Mouse (Mus musculus) kidney, embryonic 14.5 days (tissue): ENCODE measurements at regions not wholly inside any gene's neighbourhood (a gene's known extent, or its start where the extent isn't known, plus 50 kb on each side); places are given as distances from the start of the nearest gene placed in this dataset.

ENCODE experiments used
- ATAC-seq: fragments of 200-750 bp; cut with Nextera tagmentation; 2 replicates; pipeline ENCODE4 v1.8.0; 2017; ENCODE audit warnings: moderate number of reproducible peaks, mild to moderate bottlenecking, moderate TSS enrichment, moderate library complexity; ENCODE audit not compliant: low FRiP score, low TSS enrichment
- H3K27ac ChIP-seq: fragments of 300-500 bp; sonication (generic); 2 replicates; pipeline ENCODE4 v1.5.1; 2014; ENCODE audit warnings: low read depth, mild to moderate bottlenecking, low read length, moderate library complexity, mixed read lengths
- H3K27me3 ChIP-seq: fragments of 300-500 bp; sonication (generic); 2 replicates; pipeline ENCODE4 v1.6.1; 2014; ENCODE audit warnings: mild to moderate bottlenecking, low read length; ENCODE audit not compliant: control insufficient read depth, insufficient read depth
- H3K36me3 ChIP-seq: fragments of 300-500 bp; sonication (generic); 2 replicates; pipeline ENCODE4 v1.6.1; 2014; ENCODE audit warnings: low read length, mixed read lengths; ENCODE audit not compliant: control insufficient read depth, insufficient read depth
- H3K4me1 ChIP-seq: fragments of 300-500 bp; sonication (generic); 2 replicates; pipeline ENCODE4 v1.6.1; 2014; ENCODE audit warnings: low read length, mixed read lengths; ENCODE audit not compliant: control insufficient read depth, insufficient read depth
- H3K4me2 ChIP-seq: fragments of 300-500 bp; sonication (generic); replicated peaks from 2 replicates; pipeline ENCODE4 v1.6.1; 2014; ENCODE audit warnings: low read depth, mild to moderate bottlenecking, low read length
- H3K4me3 ChIP-seq: fragments of 300-500 bp; sonication (generic); 2 replicates; pipeline ENCODE4 v1.5.1; 2014; ENCODE audit warnings: mild to moderate bottlenecking, low read length
- H3K9ac ChIP-seq: fragments of 300-500 bp; sonication (generic); 2 replicates; pipeline ENCODE4 v1.6.1; 2014; ENCODE audit warnings: low read depth, mild to moderate bottlenecking, low read length, moderate library complexity
- H3K9me3 ChIP-seq: fragments of 300-500 bp; sonication (generic); 2 replicates; pipeline ENCODE4 v1.6.1; 2016; ENCODE audit warnings: low read length; ENCODE audit not compliant: control insufficient read depth
- WGBS: fragments of 180-500 bp; shearing (Covaris S2); extraction: QIAGEN DNeasy Blood & Tissue Kit; methylation state at CpG from one replicate; pipeline ENCODE4 v1.1.7; 2014; 5-methylcytosine and 5-hydroxymethylcytosine counted together

DNA sequence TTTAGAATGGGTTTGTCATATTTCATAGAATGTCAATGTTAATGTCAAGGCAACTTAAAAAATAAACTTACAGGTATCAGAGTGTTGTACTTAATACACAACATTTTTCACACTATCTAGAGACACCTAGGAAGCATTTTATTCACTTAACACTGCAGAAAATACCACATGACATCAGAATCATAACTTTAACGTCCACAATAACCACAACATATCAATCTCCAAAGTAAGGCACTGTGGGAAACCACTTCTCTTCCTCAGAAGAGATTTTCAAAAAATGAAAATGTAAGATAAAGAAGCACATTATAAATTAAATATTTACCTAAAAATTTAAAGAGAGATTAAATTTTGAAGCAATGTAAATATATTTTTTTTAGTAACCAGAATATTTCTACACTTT is 599.3 kb downstream of the Dach1 start:
- no peaks in the 10 kb centered on the region for H3K27me3 ChIP-seq
- 94% methylated on average over 1 of the region's 1 CpGs for WGBS
- no peak overlapping the region for H3K9ac ChIP-seq
- H3K27ac ChIP-seq = no peak overlapping the region
- no peak overlapping the region for H3K4me2 ChIP-seq
- no peaks in the 10 kb centered on the region for H3K9me3 ChIP-seq
- no peaks in the 10 kb centered on the region for H3K4me1 ChIP-seq
- no peak for ATAC-seq
- H3K36me3 ChIP-seq = no peaks in the 10 kb centered on the region
- H3K4me3 ChIP-seq = no peak overlapping the region

GRCm38 (mm10) chr14:97560121-97560907 is 609.3 kb downstream of the Dach1 start:
- Histone ChIP-seq H3K36me3 (no peaks in the 10 kb centered on the region), H3K4me3 (no peak overlapping the region), H3K9me3 (no peaks in the 10 kb centered on the region), H3K4me2 (no peak overlapping the region; the same call in 1 of the 2 replicates), H3K27me3 (no peaks in the 10 kb centered on the region), H3K4me1 (no peaks in the 10 kb centered on the region), H3K27ac (no peak overlapping the region), H3K9ac (no peak overlapping the region)
- no peak for ATAC-seq
- 39% methylated on average over 7 of the region's 7 CpGs for whole genome bisulfite sequencing

DNA sequence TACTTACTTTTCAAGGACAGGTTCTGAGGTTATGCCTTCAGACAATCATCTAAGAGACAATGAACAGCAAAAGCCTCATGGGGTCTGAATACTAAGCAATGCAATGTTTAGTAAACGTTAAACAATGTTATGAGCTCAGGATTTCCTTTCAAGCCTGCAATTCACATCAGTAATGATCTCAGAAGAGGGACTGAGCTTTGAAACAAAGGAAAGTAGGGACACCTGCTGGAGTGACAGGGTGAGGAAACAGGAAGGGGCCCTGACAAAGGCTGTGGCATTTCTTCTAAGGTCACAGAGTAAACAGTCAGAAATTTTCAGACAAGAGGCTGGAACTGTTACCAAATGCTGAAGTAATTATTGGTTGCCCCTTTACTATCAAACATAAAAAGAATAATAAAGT is 610.0 kb downstream of the Dach1 start:
- H3K4me2 ChIP-seq = no peak overlapping the region
- no peaks in the 10 kb centered on the region for H3K9me3 ChIP-seq
- no peaks in the 10 kb centered on the region for H3K4me1 ChIP-seq
- 4% methylated on average over 1 of the region's 1 CpGs for WGBS
- H3K27me3 ChIP-seq = 0 out of 2 replicates have a peak, but pooled peaks cover 2% of the 10 kb centered on the region
- ATAC-seq = no peak
- no peak overlapping the region for H3K9ac ChIP-seq
- H3K36me3 ChIP-seq = no peaks in the 10 kb centered on the region
- H3K27ac ChIP-seq = no peak overlapping the region
- no peak overlapping the region for H3K4me3 ChIP-seq

DNA sequence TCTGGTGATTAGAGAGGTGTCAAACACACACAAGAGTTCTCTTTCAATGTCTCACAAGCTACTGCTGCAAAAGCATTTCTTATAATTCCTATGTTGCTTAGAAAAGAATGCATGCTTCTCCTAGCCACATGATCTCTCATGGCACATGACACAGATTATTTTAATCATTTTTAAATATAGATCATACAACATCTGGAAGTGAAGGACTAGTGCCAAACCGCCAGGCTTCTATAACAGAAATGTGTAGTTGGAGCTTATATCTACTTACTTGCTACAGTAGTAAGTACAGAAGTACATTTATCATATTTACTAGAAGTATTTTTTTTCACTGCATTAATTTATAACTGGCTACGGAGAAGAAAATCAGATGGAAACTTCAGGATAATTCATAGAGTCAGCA is 611.3 kb downstream of the Dach1 start:
- H3K27me3 ChIP-seq = 0 out of 2 replicates have a peak, but pooled peaks cover 2% of the 10 kb centered on the region
- ATAC-seq = no peak
- no peak overlapping the region for H3K4me3 ChIP-seq
- no peak overlapping the region for H3K27ac ChIP-seq
- no peaks in the 10 kb centered on the region for H3K4me1 ChIP-seq
- H3K4me2 ChIP-seq = no peak overlapping the region
- H3K9me3 ChIP-seq = no peaks in the 10 kb centered on the region
- 87% methylated on average over 2 of the region's 2 CpGs for WGBS
- no peak overlapping the region for H3K9ac ChIP-seq
- no peaks in the 10 kb centered on the region for H3K36me3 ChIP-seq

- Histone ChIP-seq H3K9me3 (no peaks in the 10 kb centered on the region), H3K27ac (no peak overlapping the region)
- 71% methylated on average over 1 of the region's 1 CpGs for WGBS
Observed at GRCm38 (mm10) chr14:97557888-97558287, 611.7 kb downstream of the Dach1 start.

GRCm38 (mm10) chr14:97546276-97546675 is 623.3 kb downstream of the Dach1 start:
- no peaks in the 10 kb centered on the region for H3K36me3 ChIP-seq
- H3K27ac ChIP-seq = no peak overlapping the region
- 89% methylated on average over 4 of the region's 4 CpGs for WGBS
- no peak for ATAC-seq
- no peak overlapping the region for H3K4me3 ChIP-seq
- H3K9ac ChIP-seq = no peak overlapping the region
- no peaks in the 10 kb centered on the region for H3K27me3 ChIP-seq
- H3K4me1 ChIP-seq = no peaks in the 10 kb centered on the region
- no peaks in the 10 kb centered on the region for H3K9me3 ChIP-seq
- no peak overlapping the region for H3K4me2 ChIP-seq

More at GRCm38 (mm10) chr14:97557888-97558287, 611.7 kb downstream of the Dach1 start:
- Histone ChIP-seq H3K27me3 (0 out of 2 replicates have a peak, but pooled peaks cover 2% of the 10 kb centered on the region), H3K36me3 (no peaks in the 10 kb centered on the region), H3K4me1 (no peaks in the 10 kb centered on the region), H3K4me2 (no peak overlapping the region), H3K9ac (no peak overlapping the region), H3K4me3 (no peak overlapping the region)
- no peak for ATAC-seq

- Histone ChIP-seq H3K4me3 (no peak overlapping the region), H3K4me2 (no peak overlapping the region), H3K4me1 (no peaks in the 10 kb centered on the region), H3K36me3 (no peaks in the 10 kb centered on the region), H3K9me3 (no peaks in the 10 kb centered on the region), H3K27ac (no peak overlapping the region), H3K9ac (no peak overlapping the region), H3K27me3 (no peaks in the 10 kb centered on the region)
- 64% methylated on average over 6 of the region's 6 CpGs for WGBS
- ATAC-seq = peak; percentile 88
Observed at GRCm38 (mm10) chr14:97544307-97544706, 625.3 kb downstream of the Dach1 start.

DNA sequence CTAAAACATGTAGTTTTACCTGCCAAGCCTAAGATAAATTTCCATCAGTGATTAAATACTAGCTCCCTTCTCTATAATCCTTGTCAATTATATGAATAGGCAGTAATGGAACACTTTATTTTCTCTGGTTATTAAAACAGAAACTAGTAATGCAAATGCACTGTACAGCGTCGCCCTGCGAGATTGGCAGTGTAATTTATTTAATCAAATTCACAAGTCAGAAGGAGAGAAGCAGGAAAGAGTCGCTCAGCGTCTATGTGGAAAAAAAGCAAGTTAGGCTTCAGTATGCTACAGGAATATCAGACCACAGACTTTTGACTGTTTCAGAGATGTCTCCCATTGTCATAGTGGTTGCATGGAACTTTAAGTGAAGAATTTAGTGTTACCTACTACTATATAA is 632.6 kb downstream of the Dach1 start:
- H3K4me1 ChIP-seq = no peaks in the 10 kb centered on the region
- H3K4me2 ChIP-seq = no peak overlapping the region
- H3K9me3 ChIP-seq = no peaks in the 10 kb centered on the region
- 90% methylated on average over 5 of the region's 5 CpGs for WGBS
- H3K9ac ChIP-seq = no peak overlapping the region
- H3K27ac ChIP-seq = no peak overlapping the region
- no peak for ATAC-seq
- H3K36me3 ChIP-seq = no peaks in the 10 kb centered on the region
- H3K4me3 ChIP-seq = no peak overlapping the region
- H3K27me3 ChIP-seq = no peaks in the 10 kb centered on the region

DNA sequence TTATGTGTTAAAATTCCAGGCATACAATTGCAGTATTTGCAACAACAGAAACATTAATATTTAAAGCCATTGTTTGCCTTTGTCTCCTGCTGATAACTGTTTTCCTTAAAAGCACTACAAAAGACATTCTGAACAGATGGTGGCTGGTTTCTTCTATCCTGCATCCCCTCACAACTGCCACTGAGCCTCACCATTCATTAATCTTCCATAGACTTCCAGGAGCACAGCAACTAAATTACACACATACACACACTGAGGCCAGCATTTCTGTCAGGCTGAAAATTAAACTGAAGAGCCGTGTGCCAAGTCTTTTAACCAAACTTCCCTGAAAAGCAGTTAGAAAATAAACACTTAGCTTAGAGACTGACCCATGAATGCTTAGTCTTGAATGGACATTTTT is 658.2 kb downstream of the Dach1 start:
- no peak overlapping the region for H3K9ac ChIP-seq
- no peaks in the 10 kb centered on the region for H3K27me3 ChIP-seq
- H3K4me2 ChIP-seq = no peak overlapping the region
- no peak overlapping the region for H3K27ac ChIP-seq
- no peak overlapping the region for H3K4me3 ChIP-seq
- H3K36me3 ChIP-seq = no peaks in the 10 kb centered on the region
- 33% methylated on average over 1 of the region's 1 CpGs for WGBS
- ATAC-seq = no peak
- no peaks in the 10 kb centered on the region for H3K4me1 ChIP-seq
- H3K9me3 ChIP-seq = no peaks in the 10 kb centered on the region
